Mouse (Mus musculus) erythroblast, embryonic 14.5 days (primary cell): ENCODE results near the gene Samd5. TPM values are rescaled to one million over a fixed set of nuclear protein-coding genes. Genes with fewer than 3 reads are reported as not detected.

Source experiments
- H3K27me3 ChIP-seq: 2 replicates; pipeline ENCODE4 v1.6.1; 2012; ENCODE audit warnings: inconsistent platforms; ENCODE audit not compliant: control insufficient read depth
- H3K36me3 ChIP-seq: 2 replicates; pipeline ENCODE4 v1.6.1; 2012; ENCODE audit warnings: mild to moderate bottlenecking, inconsistent platforms; ENCODE audit not compliant: control insufficient read depth
- H3K4me1 ChIP-seq: 2 replicates; pipeline ENCODE4 v1.6.1; 2012; ENCODE audit warnings: inconsistent platforms; ENCODE audit not compliant: control insufficient read depth
- H3K4me3 ChIP-seq: replicated peaks from 2 replicates; pipeline ENCODE3; 2012; ENCODE audit warnings: moderate library complexity, mild to moderate bottlenecking, inconsistent platforms
- H3K9me3 ChIP-seq: 2 replicates; pipeline ENCODE4 v1.6.1; 2012; ENCODE audit warnings: low read length, inconsistent platforms, mixed read lengths; ENCODE audit not compliant: control insufficient read depth
- GATA1 ChIP-seq: IDR thresholded peaks from 2 replicates; pipeline ENCODE4 v1.6.1; 2012; ENCODE audit warnings: low read length, inconsistent platforms, mixed read lengths
- TAL1 ChIP-seq: IDR thresholded peaks from 3 replicates; pipeline ENCODE4 v1.6.1; 2012; ENCODE audit warnings: low read length, inconsistent platforms, mixed read lengths
- polyA plus RNA-seq: library from polyadenylated mRNA; stranded (reverse); fragments of >175 nt; gene quantifications from 2 replicates; pipeline ENCODE4 v1.2.3, GENCODE M21; 2012

Samd5 gene
- polyA plus RNA-seq, 1 experiment: not detected

DNA sequence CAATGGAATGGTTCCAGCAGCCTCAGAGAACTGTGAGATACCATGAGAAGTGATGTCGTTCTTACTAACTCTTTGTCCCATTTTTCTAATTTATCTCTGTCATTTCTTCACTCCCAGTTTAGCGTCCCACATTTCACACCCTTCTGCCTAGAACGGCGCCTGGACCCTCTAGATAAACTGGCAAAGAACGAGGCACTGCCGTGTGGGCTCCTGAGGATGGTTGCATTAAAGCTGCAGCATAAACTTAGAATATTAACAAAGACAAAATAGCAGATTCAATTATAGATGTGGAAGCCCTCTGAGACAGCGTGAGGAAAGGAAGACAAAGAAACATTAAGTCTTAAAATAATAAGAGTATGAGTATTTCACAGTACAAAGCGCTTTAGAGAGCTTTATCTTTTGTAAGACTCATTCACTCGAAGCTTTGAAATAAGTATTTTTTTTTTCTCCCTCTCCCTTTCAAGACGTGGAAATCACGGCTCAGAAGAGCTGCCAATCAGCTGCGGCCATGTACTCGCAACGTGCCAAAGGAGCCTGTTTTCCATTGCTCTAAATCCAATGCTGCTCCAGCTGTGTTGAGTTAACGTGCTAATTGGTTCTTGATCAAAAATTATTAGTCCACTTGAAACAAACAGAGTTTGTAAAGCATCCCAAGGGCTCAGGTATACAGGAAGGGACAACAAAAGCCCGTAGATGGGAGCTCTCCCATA is 19.1 kb upstream of the Samd5 start:
- no peaks in the 10 kb centered on the region for H3K9me3 ChIP-seq
- H3K4me1 ChIP-seq: no peaks in the 10 kb centered on the region
- no peaks in the 10 kb centered on the region for H3K36me3 ChIP-seq
- no peaks in the 10 kb centered on the region for H3K27me3 ChIP-seq
- no peak overlapping the region for H3K4me3 ChIP-seq
- TF ChIP-seq TAL1 (no peak), GATA1 (no peak)

DNA sequence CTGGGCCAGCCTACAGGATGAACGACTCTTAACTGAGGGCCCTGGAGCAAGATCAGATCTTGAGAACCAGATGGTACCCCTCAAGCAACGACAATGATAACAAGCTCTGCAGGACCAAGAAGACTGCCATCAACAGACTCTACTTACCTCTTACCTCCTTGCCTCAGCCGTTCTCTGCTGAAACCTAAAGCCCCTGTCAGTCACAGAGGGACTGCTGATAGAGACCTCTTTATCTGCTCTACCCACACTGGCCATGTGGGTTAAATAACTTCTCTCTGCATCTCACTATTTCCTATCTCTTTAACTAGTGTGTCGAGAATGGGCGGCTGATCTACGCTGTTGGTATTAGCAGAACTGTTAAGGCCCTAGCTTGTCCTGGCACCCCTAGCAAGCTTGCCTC is 5.9 kb upstream of the Samd5 start:
- H3K4me1 ChIP-seq: no peaks in the 10 kb centered on the region
- H3K4me3 ChIP-seq: no peak overlapping the region
- no peaks in the 10 kb centered on the region for H3K36me3 ChIP-seq
- peaks cover 15% of the 10 kb centered on the region for H3K27me3 ChIP-seq
- no peak for TF ChIP-seq TAL1
- no peak for TF ChIP-seq GATA1
- H3K9me3 ChIP-seq: no peaks in the 10 kb centered on the region

DNA sequence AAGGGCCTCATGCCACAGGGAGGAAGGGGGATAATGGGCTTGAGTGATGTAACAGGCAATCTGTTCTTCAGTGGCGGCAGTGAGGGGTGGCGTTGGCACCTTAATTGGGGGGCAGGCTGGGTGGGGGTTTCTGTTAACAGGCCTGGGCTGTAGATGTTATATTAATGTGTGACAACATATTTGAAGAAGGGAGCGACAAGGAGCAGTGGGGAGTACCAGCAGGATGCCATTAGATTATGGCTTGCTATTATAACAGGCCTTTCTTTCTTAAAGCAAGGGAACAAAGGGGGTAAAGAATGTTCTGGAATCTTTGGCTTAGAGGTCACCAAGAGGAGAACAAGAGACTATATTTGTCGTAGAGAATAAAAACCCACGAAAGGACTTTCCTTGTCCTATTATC is 4.9 kb upstream of the Samd5 start:
- Histone ChIP-seq H3K27me3 (peaks cover 25% of the 10 kb centered on the region), H3K36me3 (no peaks in the 10 kb centered on the region), H3K4me3 (no peak overlapping the region), H3K9me3 (peaks cover 3% of the 10 kb centered on the region; the same call in 1 of the 2 replicates), H3K4me1 (peaks cover 2% of the 10 kb centered on the region)
- no peak for TF ChIP-seq GATA1
- TF ChIP-seq TAL1: no peak

DNA sequence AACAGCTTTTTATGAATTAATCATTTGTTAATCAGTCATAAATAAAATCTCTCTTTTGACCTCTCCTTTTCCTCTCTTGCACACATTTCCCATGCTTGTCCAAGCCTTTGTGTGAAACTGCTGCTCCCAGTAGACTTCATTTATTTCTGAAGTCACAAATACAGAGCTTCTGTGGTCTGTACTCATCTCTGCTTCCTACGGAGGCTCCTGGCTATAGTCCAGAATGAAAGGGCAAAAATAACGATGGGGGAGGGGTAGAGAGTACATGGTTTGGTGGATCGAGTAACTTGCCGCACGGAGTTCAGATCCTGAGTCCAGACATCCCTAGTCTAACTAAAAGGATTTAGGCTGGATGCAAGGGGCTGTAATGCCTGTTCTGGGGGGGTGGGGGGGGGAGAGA is 3.1 kb upstream of the Samd5 start:
- H3K4me3 ChIP-seq: no peak overlapping the region
- H3K36me3 ChIP-seq: no peaks in the 10 kb centered on the region
- no peak for TF ChIP-seq GATA1
- TF ChIP-seq TAL1: no peak
- H3K27me3 ChIP-seq: peaks cover 44% of the 10 kb centered on the region
- H3K9me3 ChIP-seq: peaks cover 3% of the 10 kb centered on the region; the same call in 1 of the 2 replicates
- H3K4me1 ChIP-seq: peaks cover 2% of the 10 kb centered on the region

DNA sequence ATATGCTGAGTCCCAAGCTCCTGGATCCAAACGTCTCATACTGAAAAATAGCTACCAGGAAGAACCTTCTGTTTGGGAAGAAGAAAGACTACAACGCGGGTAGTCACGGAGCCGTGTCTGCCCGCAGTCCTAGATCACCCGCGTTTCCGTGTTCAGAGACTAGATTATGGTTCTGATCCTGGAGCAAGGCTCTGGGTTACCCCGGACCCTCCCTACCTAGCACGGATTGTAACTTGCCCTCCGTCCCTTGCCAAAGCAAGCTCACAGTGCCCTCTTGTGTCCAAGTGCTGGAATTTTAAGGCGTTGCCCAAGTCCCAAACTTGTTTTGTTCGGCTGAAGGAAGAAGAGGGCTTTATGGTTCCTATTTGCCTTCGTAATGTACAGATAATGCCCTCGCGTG is 1.9 kb upstream of the Samd5 start:
- Histone ChIP-seq H3K27me3 (peaks cover 49% of the 10 kb centered on the region), H3K9me3 (peaks cover 3% of the 10 kb centered on the region; the same call in 1 of the 2 replicates), H3K36me3 (no peaks in the 10 kb centered on the region), H3K4me1 (peaks cover 2% of the 10 kb centered on the region), H3K4me3 (no peak overlapping the region)
- TF ChIP-seq GATA1: no peak
- no peak for TF ChIP-seq TAL1

DNA sequence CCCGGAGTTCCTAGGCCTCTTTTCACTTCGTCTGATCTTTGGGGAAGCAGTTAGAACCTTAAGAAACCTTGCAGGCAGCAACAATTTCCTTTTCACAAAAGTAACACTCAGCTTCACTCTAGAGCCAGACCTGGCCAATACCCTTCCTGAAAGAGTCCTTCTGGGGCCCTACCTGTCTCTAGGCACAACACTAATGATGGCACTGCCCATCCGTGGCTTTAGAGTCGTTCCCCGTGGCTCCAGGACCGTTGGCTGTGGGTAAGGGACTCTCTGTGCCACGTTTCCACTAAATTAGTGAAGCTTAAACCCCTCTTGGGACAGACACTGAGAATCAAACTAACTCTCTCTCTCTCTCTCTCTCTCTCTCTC is 1.4 kb upstream of the Samd5 start:
- Histone ChIP-seq H3K27me3 (peaks cover 49% of the 10 kb centered on the region), H3K9me3 (peaks cover 3% of the 10 kb centered on the region; the same call in 1 of the 2 replicates), H3K36me3 (no peaks in the 10 kb centered on the region), H3K4me3 (no peak overlapping the region), H3K4me1 (peaks cover 2% of the 10 kb centered on the region)
- TF ChIP-seq TAL1 (no peak), GATA1 (no peak)

DNA sequence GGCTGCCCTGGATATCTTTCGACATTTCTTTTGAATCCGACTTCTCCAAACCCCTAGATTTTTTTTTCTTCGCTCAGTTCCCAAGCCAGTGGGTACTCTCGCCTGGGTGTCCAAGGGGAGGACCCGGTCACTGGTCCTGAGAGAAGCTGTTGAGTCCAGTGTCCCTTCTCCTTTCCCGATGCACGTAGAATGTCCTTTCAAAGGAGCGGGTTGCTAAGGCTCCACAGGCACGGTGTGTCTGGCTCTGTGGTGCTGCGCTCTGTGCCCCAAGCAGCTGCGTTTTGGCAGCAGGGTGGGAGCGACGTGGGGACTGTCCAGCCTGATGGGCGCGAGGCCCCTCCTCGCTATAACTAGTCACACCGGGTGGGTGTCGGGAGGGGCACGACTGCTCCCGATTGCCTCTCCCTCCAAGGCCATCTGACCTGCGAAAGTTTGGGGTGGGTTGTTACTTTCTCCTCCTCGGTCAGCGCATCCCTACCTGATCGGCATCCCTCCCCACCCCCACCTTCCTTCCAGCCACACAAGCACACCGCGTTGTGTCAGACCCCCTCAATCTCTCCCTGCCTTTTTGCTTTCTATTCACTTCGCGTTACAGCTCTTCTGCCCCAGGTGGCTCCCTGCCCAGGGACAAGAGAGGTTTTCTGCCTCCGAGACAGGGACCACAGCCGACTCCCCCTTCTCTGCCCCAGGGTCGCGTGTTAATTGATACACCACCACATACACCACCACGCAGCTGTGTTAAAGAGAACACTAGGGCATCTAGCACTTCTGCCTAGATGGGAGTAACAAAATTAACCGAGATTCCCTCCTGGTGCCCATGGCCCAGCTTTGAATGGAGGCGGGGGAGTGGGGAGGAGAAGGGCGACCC is 776 bp upstream of the Samd5 start:
- H3K27me3 ChIP-seq: peaks cover 49% of the 10 kb centered on the region
- no peak overlapping the region for H3K4me3 ChIP-seq

DNA sequence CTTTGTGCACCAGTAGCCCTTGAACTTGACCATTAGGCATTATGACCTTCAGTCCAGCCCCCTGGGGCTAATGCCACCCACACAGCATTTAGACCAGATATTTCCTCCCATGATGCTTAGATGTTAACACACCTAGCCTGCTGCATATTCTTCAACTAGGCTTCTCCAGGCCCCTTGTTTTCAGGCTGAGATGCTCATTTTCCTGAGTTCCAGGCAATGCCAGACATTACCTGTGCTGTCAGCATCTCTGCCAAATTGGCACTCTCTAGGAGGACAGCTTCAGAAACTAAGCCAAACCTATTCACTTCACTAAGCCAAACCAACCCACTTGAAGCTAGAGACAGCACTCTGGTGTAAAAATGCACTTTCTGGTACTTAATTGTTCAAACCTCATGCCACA is 1.7 kb downstream of the Samd5 start:
- peaks cover 2% of the 10 kb centered on the region for H3K4me1 ChIP-seq
- peaks cover 3% of the 10 kb centered on the region; the same call in 1 of the 2 replicates for H3K9me3 ChIP-seq
- no peak for TF ChIP-seq GATA1
- TF ChIP-seq TAL1: no peak
- H3K36me3 ChIP-seq: no peaks in the 10 kb centered on the region
- H3K27me3 ChIP-seq: peaks cover 49% of the 10 kb centered on the region
- no peak overlapping the region for H3K4me3 ChIP-seq

More for the DNA sequence above, 776 bp upstream of the Samd5 start:
- Histone ChIP-seq H3K4me1 (peaks cover 2% of the 10 kb centered on the region), H3K36me3 (no peaks in the 10 kb centered on the region), H3K9me3 (peaks cover 3% of the 10 kb centered on the region; the same call in 1 of the 2 replicates)
- TF ChIP-seq GATA1: no peak
- TF ChIP-seq TAL1: no peak

DNA sequence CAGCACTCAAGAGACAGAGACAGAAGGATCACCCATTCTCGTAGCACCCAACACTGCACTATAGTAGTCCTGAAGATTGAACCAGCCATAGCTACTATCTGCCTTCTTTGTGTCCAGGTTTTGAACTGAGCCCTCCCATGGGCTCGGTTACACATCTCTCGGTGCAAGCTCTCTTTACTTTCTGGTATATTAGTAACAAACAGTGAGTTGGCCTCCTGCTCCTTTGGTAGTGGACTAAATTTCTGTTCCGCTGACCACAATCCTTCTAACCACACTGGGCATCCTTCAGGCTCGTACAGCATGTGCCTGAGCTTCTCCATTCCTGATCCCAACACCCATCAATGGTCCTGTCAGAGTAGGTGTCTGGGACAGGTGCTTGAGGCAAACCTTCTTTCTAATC is 2.3 kb downstream of the Samd5 start:
- peaks cover 49% of the 10 kb centered on the region for H3K27me3 ChIP-seq
- peaks cover 2% of the 10 kb centered on the region for H3K4me1 ChIP-seq
- H3K36me3 ChIP-seq: no peaks in the 10 kb centered on the region
- no peak overlapping the region for H3K4me3 ChIP-seq
- TF ChIP-seq TAL1: no peak
- TF ChIP-seq GATA1: no peak
- peaks cover 3% of the 10 kb centered on the region; the same call in 1 of the 2 replicates for H3K9me3 ChIP-seq
